9 mouse cellular contexts compared by ENCODE assay signal in the genomic region with DNA sequence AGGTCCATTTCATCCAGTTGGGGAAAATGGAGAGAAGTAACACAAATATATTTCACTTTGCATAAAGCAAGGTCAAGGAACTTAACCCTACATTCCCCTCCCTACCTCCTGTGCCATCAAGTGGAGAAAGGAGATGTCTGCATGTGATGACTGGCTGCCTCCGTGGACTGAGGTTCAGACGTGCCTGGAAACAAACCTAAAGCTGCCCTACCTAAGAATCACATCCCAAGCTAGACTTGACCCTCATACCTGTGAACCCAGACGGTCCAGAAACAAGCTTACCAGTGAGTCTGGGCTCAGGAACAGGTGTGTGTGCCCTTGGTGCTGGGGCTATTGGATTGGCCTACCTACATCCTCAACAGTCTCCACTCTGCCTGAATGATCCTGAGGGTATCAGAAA. TPM values are rescaled to one million over a fixed set of nuclear protein-coding genes. Genes with fewer than 3 reads are reported as not detected.
DNase-seq lines count a peak whose midpoint lies in the region; ATAC-seq and TF ChIP-seq lines count a peak whose summit lies in the region.
"Had no signal": no experiment of that assay in that cellular context is flagged by ENCODE, and none has a peak within 500 bp of the region (broad histone marks: within the 10 kb centered on the region; RNA-seq: fewer than 3 reads in every experiment).

No protein-coding gene starts in this region.

- no peaks in the 10 kb centered on the region for H3K9me3 ChIP-seq in intestine, embryonic 14.5 days (ENCODE audit: control insufficient read depth, low read length)
- no peaks in the 10 kb centered on the region for H3K9me3 ChIP-seq in intestine, embryonic 16.5 days (ENCODE audit: control insufficient read depth, low read length)
- no peaks in the 10 kb centered on the region for H3K9me3 ChIP-seq in E14TG2a.4 (ENCODE audit: low read length)
- no peaks in the 10 kb centered on the region for H3K9me3 ChIP-seq in forebrain, embryonic 15.5 days
- H3K9me3 ChIP-seq in midbrain, embryonic 11.5 days (ENCODE audit: control insufficient read depth, low read length), result no peaks in the 10 kb centered on the region

- no peak overlapping the region for H3K27ac ChIP-seq in intestine, embryonic 14.5 days (ENCODE audit: low read depth)
- no peak overlapping the region for H3K27ac ChIP-seq in intestine, embryonic 16.5 days (ENCODE audit: low read length)
- H3K27ac ChIP-seq in forebrain, embryonic 15.5 days (replicated peaks), result no peak overlapping the region
- no peak overlapping the region for H3K27ac ChIP-seq in midbrain, embryonic 11.5 days (ENCODE audit: low read depth, low read length)

- H3K27me3 ChIP-seq in intestine, embryonic 14.5 days (replicated peaks; ENCODE audit: control insufficient read depth, insufficient read depth, low read length), result no peaks in the 10 kb centered on the region
- no peaks in the 10 kb centered on the region for H3K27me3 ChIP-seq in intestine, embryonic 16.5 days (replicated peaks; ENCODE audit: control insufficient read depth, insufficient read depth, low read length)
- no peaks in the 10 kb centered on the region; the same call in 1 of the 2 replicates for H3K27me3 ChIP-seq in E14TG2a.4 (ENCODE audit: insufficient read depth, low read length)
- H3K27me3 ChIP-seq in forebrain, embryonic 15.5 days, result no peaks in the 10 kb centered on the region
- H3K27me3 ChIP-seq in midbrain, embryonic 11.5 days (ENCODE audit: control insufficient read depth, insufficient read depth, low read length), result no peaks in the 10 kb centered on the region

- 0 out of 2 replicates have a peak overlapping the region, but pooled peaks have one; percentile 52 for H3K4me2 ChIP-seq in intestine, embryonic 14.5 days (ENCODE audit: low read length)
- no peak overlapping the region for H3K4me2 ChIP-seq in intestine, embryonic 16.5 days (ENCODE audit: low read depth, low read length)
- peak overlapping the region; percentile 12; the same call in 1 of the 2 replicates for H3K4me2 ChIP-seq in forebrain, embryonic 15.5 days (replicated peaks)
- peak overlapping the region; percentile 26; the same call in 1 of the 2 replicates for H3K4me2 ChIP-seq in midbrain, embryonic 11.5 days

- H3K9ac ChIP-seq in intestine, embryonic 14.5 days (ENCODE audit: low read length), result no peak overlapping the region
- no peak overlapping the region for H3K9ac ChIP-seq in intestine, embryonic 16.5 days (ENCODE audit: low read depth, low read length)
- no peak overlapping the region; the same call in 1 of the 2 replicates for H3K9ac ChIP-seq in forebrain, embryonic 15.5 days (replicated peaks)
- no peak overlapping the region for H3K9ac ChIP-seq in midbrain, embryonic 11.5 days (ENCODE audit: low read length)

- TF ChIP-seq CTCF in E14TG2a.4 (conservative IDR thresholded peaks at IDR 0.05; ENCODE audit: low read length), result no peak

- peaks cover 14% of the 10 kb centered on the region for H3K4me1 ChIP-seq in intestine, embryonic 14.5 days (replicated peaks; ENCODE audit: control insufficient read depth, insufficient read depth, low read length)
- H3K4me1 ChIP-seq in intestine, embryonic 16.5 days (ENCODE audit: control insufficient read depth, insufficient read depth, low read length), result peaks cover 22% of the 10 kb centered on the region
- peaks cover 54% of the 10 kb centered on the region for H3K4me1 ChIP-seq in E14TG2a.4 (replicated peaks; ENCODE audit: low read depth, low read length)
- H3K4me1 ChIP-seq in forebrain, embryonic 15.5 days, result peaks cover 28% of the 10 kb centered on the region
- peaks cover 18% of the 10 kb centered on the region for H3K4me1 ChIP-seq in midbrain, embryonic 11.5 days (ENCODE audit: control insufficient read depth, insufficient read depth, low read length)

- no peak for DNase-seq in intestine, embryonic 14.5 days (ENCODE audit: low spot score)
- DNase-seq in midbrain, embryonic 11.5 days (ENCODE audit: low spot score, missing footprints), result no peak
- no peak for DNase-seq in right cerebral cortex, postnatal 36 days (ENCODE audit: low spot score in 2 of 2)
- no peak for DNase-seq in cerebellum, postnatal 25 days
- no peak for DNase-seq in heart, adult 9 months (ENCODE audit: low spot score in 2 of 2)
- DNase-seq: gastrocnemius, postnatal 14 days had no signal

- H3K4me3 ChIP-seq in intestine, embryonic 14.5 days (ENCODE audit: low read depth, low read length), result no peak overlapping the region
- H3K4me3 ChIP-seq in intestine, embryonic 16.5 days (ENCODE audit: low read length), result no peak overlapping the region
- H3K4me3 ChIP-seq in E14TG2a.4 (replicated peaks; ENCODE audit: low read length), result peak overlapping the region; percentile 99
- no peak overlapping the region; the same call in 1 of the 2 replicates for H3K4me3 ChIP-seq in forebrain, embryonic 15.5 days
- no peak overlapping the region for H3K4me3 ChIP-seq in midbrain, embryonic 11.5 days (ENCODE audit: low read depth, low read length)

- ATAC-seq in intestine, embryonic 14.5 days (replicated peaks; ENCODE audit: low FRiP score, low TSS enrichment, low read depth), result no peak
- no peak for ATAC-seq in intestine, embryonic 16.5 days
- ATAC-seq in forebrain, embryonic 15.5 days (replicated peaks), result no peak
- ATAC-seq in midbrain, embryonic 11.5 days (ENCODE audit: low FRiP score), result no peak

- 65% methylated on average over 3 of the region's 3 CpGs for WGBS in intestine, embryonic 14.5 days
- WGBS in intestine, embryonic 16.5 days, result 62% methylated on average over 3 of the region's 3 CpGs
- WGBS in forebrain, embryonic 15.5 days, result 70% methylated on average over 3 of the region's 3 CpGs
- WGBS in midbrain, embryonic 11.5 days, result 52% methylated on average over 3 of the region's 3 CpGs

- H3K36me3 ChIP-seq in intestine, embryonic 14.5 days (ENCODE audit: control insufficient read depth, insufficient read depth, low read length), result peaks cover 23% of the 10 kb centered on the region
- H3K36me3 ChIP-seq in intestine, embryonic 16.5 days (ENCODE audit: control insufficient read depth, insufficient read depth, low read length), result peaks cover 8% of the 10 kb centered on the region
- H3K36me3 ChIP-seq in E14TG2a.4 (ENCODE audit: insufficient read depth, low read length), result peaks cover 26% of the 10 kb centered on the region
- H3K36me3 ChIP-seq in forebrain, embryonic 15.5 days, result peaks cover 22% of the 10 kb centered on the region
- H3K36me3 ChIP-seq in midbrain, embryonic 11.5 days (ENCODE audit: control insufficient read depth, insufficient read depth, low read length), result peaks cover 12% of the 10 kb centered on the region

RNA-seq across cellular contexts. Expression of gene Manf, which starts 1.5 kb away (rescaled TPM):
- 214 and 260 TPM in 2 replicates for polyA plus RNA-seq in intestine, embryonic 14.5 days (2014; fragmentation: Nextera tagmentation; extraction: Ambion mirVana)
- polyA plus RNA-seq in intestine, embryonic 16.5 days (2015; fragmentation: Nextera tagmentation; extraction: Ambion mirVana), result 354 and 382 TPM in 2 replicates
- polyA plus RNA-seq in forebrain, embryonic 15.5 days (2015; fragmentation: Nextera tagmentation; extraction: Ambion mirVana), result 189 and 204 TPM in 2 replicates
- polyA plus RNA-seq in midbrain, embryonic 11.5 days (2014; fragmentation: Nextera tagmentation; extraction: Ambion mirVana), result 278 and 281 TPM in 2 replicates

RNA-seq across cellular contexts. Expression of gene Rbm15b, which starts 6.1 kb away (rescaled TPM):
- polyA plus RNA-seq in intestine, embryonic 14.5 days (2014; fragmentation: Nextera tagmentation; extraction: Ambion mirVana), result 14.8 and 16.1 TPM in 2 replicates
- polyA plus RNA-seq in intestine, embryonic 16.5 days (2015; fragmentation: Nextera tagmentation; extraction: Ambion mirVana), result 3.5 and 3.7 TPM in 2 replicates
- 17.3 and 19.9 TPM in 2 replicates for polyA plus RNA-seq in forebrain, embryonic 15.5 days (2015; fragmentation: Nextera tagmentation; extraction: Ambion mirVana)
- polyA plus RNA-seq in midbrain, embryonic 11.5 days (2014; fragmentation: Nextera tagmentation; extraction: Ambion mirVana), result 24.7 and 26.8 TPM in 2 replicates
